Mouse (Mus musculus): ENCODE measurements around the gene Rbks.

DNA sequence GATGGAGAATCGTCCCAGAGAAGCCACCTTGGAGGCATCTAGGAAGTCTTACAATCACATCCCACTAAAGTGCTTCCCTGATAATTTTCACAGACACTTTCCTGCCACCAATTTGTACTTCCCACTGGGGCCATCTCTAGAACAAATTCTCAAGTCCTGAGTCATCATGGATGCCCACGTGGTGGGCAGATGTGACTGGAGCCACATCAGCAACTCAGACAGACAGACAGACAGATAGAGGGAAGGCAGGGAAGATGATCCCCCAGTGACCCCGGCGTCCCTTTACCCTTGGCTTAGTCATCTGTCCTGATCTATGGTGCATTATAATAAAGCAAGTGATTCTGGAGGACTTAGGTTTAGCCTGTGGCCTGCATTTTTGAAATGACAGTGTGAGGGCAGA lies 53.2 kb downstream of the Rbks start:
- TF ChIP-seq CTCF (conservative IDR thresholded peaks at IDR 0.05; ENCODE audit: low read length), result no peak
- TF ChIP-seq POU5F1 (IDR thresholded peaks at IDR 0.05; ENCODE audit: borderline replicate concordance, low read length), result no peak
- TF ChIP-seq NANOG (IDR thresholded peaks at IDR 0.05; ENCODE audit: borderline replicate concordance, low read length), result no peak

Measured in E14TG2a.4 (cell line).